In the genomic region with DNA sequence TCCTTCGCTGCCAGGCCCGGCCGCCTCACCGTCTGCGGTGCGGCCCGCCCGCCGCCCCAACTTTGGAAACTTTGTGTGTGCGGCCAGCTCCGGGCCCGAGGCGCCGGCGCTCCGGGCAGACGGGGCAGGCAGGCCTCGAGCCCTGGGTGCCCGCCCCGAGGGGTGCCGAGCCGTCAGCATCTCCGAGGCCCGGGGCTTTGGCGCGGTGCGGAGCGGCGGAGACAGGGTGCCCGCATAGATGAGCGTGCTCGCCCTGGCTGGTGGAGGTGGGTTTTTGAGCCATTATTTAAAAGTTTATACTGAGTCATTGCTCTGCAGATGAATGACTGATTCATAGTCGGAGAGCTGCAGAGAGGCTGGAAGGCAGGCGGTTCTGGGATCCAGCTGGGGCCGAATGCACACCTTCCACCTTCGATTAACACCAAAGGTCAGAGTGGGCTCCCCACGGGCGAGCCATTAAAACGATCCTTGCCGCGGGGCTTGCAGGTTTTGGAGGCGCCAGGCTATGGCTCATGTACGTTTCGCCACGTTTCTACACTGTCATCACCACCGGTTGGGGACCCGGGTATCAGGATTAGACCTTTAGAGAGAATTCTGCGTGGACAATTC, we compare ENCODE assay signal across 7 mouse cellular contexts. TPM values are rescaled to one million over a fixed set of nuclear protein-coding genes. Genes with fewer than 3 reads are reported as not detected.
A peak's percentile ranks its signal among the peaks of the same experiment; 100 is the strongest.
DNase-seq lines count a peak whose midpoint lies in the region; ATAC-seq and TF ChIP-seq lines count a peak whose summit lies in the region.

No protein-coding gene starts in this region.

- peak overlapping the region; percentile 85 for H3K4me2 ChIP-seq in kidney, embryonic 14.5 days (replicated peaks; ENCODE audit: low read depth, low read length)

- WGBS in kidney, embryonic 14.5 days, result under 1% methylated on average over 39 of the region's 48 CpGs
- under 1% methylated on average over 48 of the region's 48 CpGs for WGBS in midbrain, embryonic 10.5 days

- peak overlapping the region; percentile 79 for H3K9ac ChIP-seq in kidney, embryonic 14.5 days (ENCODE audit: low read depth, low read length)

- intact Hi-C loops in gastrocnemius, postnatal 14 days (cut with DNase I; ENCODE audit: low total_unique reads), result no loop called here

- TF ChIP-seq POLR2A in testis, adult 2 months (IDR thresholded peaks at IDR 0.05; ENCODE audit: control insufficient read depth, low read depth, low read length), result no peak

- peak; percentile 26 for DNase-seq in urinary bladder, postnatal 14 days (ENCODE audit: low spot score)
- DNase-seq in urinary bladder, adult 2 months (ENCODE audit: low spot score), result no peak
- DNase-seq in cerebellum, adult 18-20 months, result peak; percentile 29 to 55
- peak; percentile 35 for DNase-seq in gastrocnemius, postnatal 14 days
- DNase-seq in midbrain, embryonic 10.5 days (ENCODE audit: low spot score), result no peak

- H3K9me3 ChIP-seq in kidney, embryonic 14.5 days (ENCODE audit: control insufficient read depth, low read length), result no peaks in the 10 kb centered on the region
- H3K9me3 ChIP-seq in midbrain, embryonic 10.5 days (replicated peaks), result no peaks in the 10 kb centered on the region

- no peaks in the 10 kb centered on the region for H3K27me3 ChIP-seq in kidney, embryonic 14.5 days (ENCODE audit: control insufficient read depth, insufficient read depth, low read length)
- no peaks in the 10 kb centered on the region for H3K27me3 ChIP-seq in midbrain, embryonic 10.5 days (ENCODE audit: low read depth, poor library complexity, severe bottlenecking)
- no peaks in the 10 kb centered on the region for H3K27me3 ChIP-seq in testis, adult 2 months (ENCODE audit: control insufficient read depth, insufficient read depth, low read length)

- TF ChIP-seq CTCF in testis, adult 2 months (IDR thresholded peaks at IDR 0.05; ENCODE audit: control insufficient read depth, insufficient read depth, insufficient replicate concordance, low read depth, low read length), result no peak

- H3K27ac ChIP-seq in kidney, embryonic 14.5 days (ENCODE audit: low read depth, low read length), result peak overlapping the region; percentile 56
- peak overlapping the region; percentile 92 for H3K27ac ChIP-seq in midbrain, embryonic 10.5 days (replicated peaks)
- no peak overlapping the region for H3K27ac ChIP-seq in testis, adult 2 months (ENCODE audit: control insufficient read depth, insufficient read depth, low read depth, low read length)

- peaks cover under 1% of the 10 kb centered on the region; the same call in 1 of the 2 replicates for H3K36me3 ChIP-seq in kidney, embryonic 14.5 days (ENCODE audit: control insufficient read depth, insufficient read depth, low read length)
- H3K36me3 ChIP-seq in midbrain, embryonic 10.5 days, result peaks cover 9% of the 10 kb centered on the region
- no peaks in the 10 kb centered on the region for H3K36me3 ChIP-seq in testis, adult 2 months (ENCODE audit: control insufficient read depth, insufficient read depth, low read length)

- ATAC-seq in kidney, embryonic 14.5 days (ENCODE audit: low FRiP score, low TSS enrichment), result peak; percentile 29

- peak overlapping the region; percentile 71 for H3K4me3 ChIP-seq in kidney, embryonic 14.5 days (ENCODE audit: low read length)
- peak overlapping the region; percentile 88 for H3K4me3 ChIP-seq in midbrain, embryonic 10.5 days
- peak overlapping the region; percentile 58 for H3K4me3 ChIP-seq in testis, adult 2 months (ENCODE audit: control insufficient read depth, low read depth, low read length)

- peaks cover 16% of the 10 kb centered on the region; the same call in 1 of the 2 replicates for H3K4me1 ChIP-seq in kidney, embryonic 14.5 days (ENCODE audit: control insufficient read depth, insufficient read depth, low read length)
- peaks cover 63% of the 10 kb centered on the region for H3K4me1 ChIP-seq in midbrain, embryonic 10.5 days
- H3K4me1 ChIP-seq in testis, adult 2 months (ENCODE audit: control insufficient read depth, insufficient read depth, low read length), result peaks cover 14% of the 10 kb centered on the region

RNA-seq across cellular contexts. Expression of gene Traf3, which starts 0.6 kb away (rescaled TPM):
- 18.2 and 20.4 TPM in 2 replicates for polyA plus RNA-seq in urinary bladder, adult 2 months (2012; rRNA removed)
- total RNA-seq in gastrocnemius, postnatal 14 days (2021), result 10 to 100 TPM; 10.5 to 18.7 TPM
- polyA plus RNA-seq in kidney, embryonic 14.5 days (2014; fragmentation: Nextera tagmentation; extraction: Ambion mirVana), result 12.5 and 14.0 TPM in 2 replicates
- polyA plus RNA-seq in midbrain, embryonic 10.5 days (2016; fragmentation: Nextera tagmentation; extraction: Ambion mirVana), result 11.5 and 15.0 TPM in 2 replicates
- 2.1 and 2.4 TPM in 2 replicates for polyA plus RNA-seq in testis, adult 2 months (2012; rRNA removed)

RNA-seq across cellular contexts. Expression of gene 4930595D18Rik, which starts 17.5 kb away (rescaled TPM):
- not detected in 2 replicates for polyA plus RNA-seq in urinary bladder, adult 2 months (2012; rRNA removed)
- not detected for total RNA-seq in gastrocnemius, postnatal 14 days (2021)
- not detected in 2 replicates for polyA plus RNA-seq in kidney, embryonic 14.5 days (2014; fragmentation: Nextera tagmentation; extraction: Ambion mirVana)
- not detected in 2 replicates for polyA plus RNA-seq in midbrain, embryonic 10.5 days (2016; fragmentation: Nextera tagmentation; extraction: Ambion mirVana)
- 5.1 and 5.2 TPM in 2 replicates for polyA plus RNA-seq in testis, adult 2 months (2012; rRNA removed)

Comparison
In these comparisons a context has a peak if more than half of its experiments do, and no peak if none do; other contexts are left out.
1. DNase-seq: peak in urinary bladder, postnatal 14 days (single experiment), cerebellum, adult 18-20 months (2 of 2) and gastrocnemius, postnatal 14 days (single experiment); none in urinary bladder, adult 2 months (single experiment) and midbrain, embryonic 10.5 days (single experiment).
2. Peak in every context shown above with its lines, with median percentiles within 50 percentile points of each other: H3K4me3 ChIP-seq.